Comparison of ENCODE assay signal across 35 mouse cellular contexts in genomic region chr5:110291649-110292048, GRCm38 (mm10). TPM values are rescaled to one million over a fixed set of nuclear protein-coding genes. Genes with fewer than 3 reads are reported as not detected.
DNase-seq lines count a peak whose midpoint lies in the region; ATAC-seq and TF ChIP-seq lines count a peak whose summit lies in the region.
"Had no signal": no experiment of that assay in that cellular context is flagged by ENCODE, and none has a peak within 500 bp of the region (broad histone marks: within the 10 kb centered on the region; RNA-seq: fewer than 3 reads in every experiment).

No protein-coding gene starts in this region.

- no peak for TF ChIP-seq POLR2A in heart, adult 2 months (IDR thresholded peaks at IDR 0.05; ENCODE audit: insufficient read depth, low read depth, low read length)

- H3K27me3 ChIP-seq in G1E (ENCODE audit: insufficient read depth, low read length), result no peaks in the 10 kb centered on the region
- no peaks in the 10 kb centered on the region for H3K27me3 ChIP-seq in liver, embryonic 13.5 days
- no peaks in the 10 kb centered on the region for H3K27me3 ChIP-seq in liver, postnatal 0 days (ENCODE audit: insufficient read depth, low read length)
- no peaks in the 10 kb centered on the region for H3K27me3 ChIP-seq in heart, adult 2 months (ENCODE audit: control insufficient read depth, insufficient read depth, low read length)
- no peaks in the 10 kb centered on the region for H3K27me3 ChIP-seq in hindbrain, postnatal 0 days (ENCODE audit: insufficient read depth, low read length)
- H3K27me3 ChIP-seq: CH12.LX; embryonic facial prominence, embryonic 13.5 days; forebrain, embryonic 12.5 days; forebrain, embryonic 15.5 days; hindbrain, embryonic 12.5 days; hindbrain, embryonic 15.5 days had no signal

- intact Hi-C loops in left cerebral cortex, postnatal 36 days (cut with DNase I), result no loop called here
- intact Hi-C loops in heart, adult 2 months (cut with DNase I), result no loop called here

- peaks cover 84% of the 10 kb centered on the region for H3K36me3 ChIP-seq in G1E (replicated peaks)
- peaks cover 75% of the 10 kb centered on the region for H3K36me3 ChIP-seq in liver, embryonic 13.5 days
- H3K36me3 ChIP-seq in liver, postnatal 0 days (replicated peaks; ENCODE audit: insufficient read depth, low read length), result peaks cover 52% of the 10 kb centered on the region
- no peaks in the 10 kb centered on the region for H3K36me3 ChIP-seq in heart, adult 2 months (ENCODE audit: control insufficient read depth, insufficient read depth, low read length)
- no peaks in the 10 kb centered on the region; the same call in 1 of the 2 replicates for H3K36me3 ChIP-seq in hindbrain, postnatal 0 days (ENCODE audit: insufficient read depth, low read length)

- no peaks in the 10 kb centered on the region for H3K79me2 ChIP-seq in heart, adult 2 months (replicated peaks; ENCODE audit: control insufficient read depth, insufficient read depth, low read length)

- DNase-seq in G1E (ENCODE audit: low spot score), result no peak
- DNase-seq in liver, embryonic 13.5 days, result no peak
- DNase-seq in liver, postnatal 0 days, result no peak
- DNase-seq in left cerebral cortex, postnatal 36 days (ENCODE audit: low spot score in 2 of 2), result no peak
- no peak for DNase-seq in heart, adult 2 months
- DNase-seq in hindbrain, postnatal 0 days (ENCODE audit: low spot score), result no peak
- DNase-seq: adrenal gland, adult 2 months; adrenal gland, postnatal 14 days; B cell, adult 2 months; cerebellum, adult 11 months; cerebellum, adult 2 months; cerebellum, postnatal 10 days; cerebellum, postnatal 36 days; embryo, embryonic 11 days; gastrocnemius, postnatal 10 days; gastrocnemius, postnatal 36 days had no signal

- H3K4me3 ChIP-seq in G1E (ENCODE audit: low read depth, low read length), result no peak overlapping the region
- no peak overlapping the region for H3K4me3 ChIP-seq in liver, embryonic 13.5 days (replicated peaks)
- no peak overlapping the region for H3K4me3 ChIP-seq in liver, postnatal 0 days (ENCODE audit: low read depth, low read length)
- H3K4me3 ChIP-seq in heart, adult 2 months, result no peak overlapping the region
- H3K4me3 ChIP-seq in hindbrain, postnatal 0 days (ENCODE audit: low read length), result no peak overlapping the region
- H3K4me3 ChIP-seq: embryonic facial prominence, embryonic 10.5 days; embryonic facial prominence, embryonic 13.5 days; erythroblast, embryonic 14.5 days; forebrain, embryonic 12.5 days; forebrain, embryonic 15.5 days; hindbrain, embryonic 12.5 days; hindbrain, embryonic 15.5 days had no signal

- no peak for TF ChIP-seq EP300 in liver, postnatal 0 days (IDR thresholded peaks at IDR 0.05; ENCODE audit: low read depth)
- TF ChIP-seq EP300 in heart, adult 2 months (IDR thresholded peaks at IDR 0.05; ENCODE audit: insufficient read depth, low read depth, low read length), result no peak

- peak; percentile 61 for ATAC-seq in G1E (ENCODE audit: extremely low read depth, insufficient number of reproducible peaks, low FRiP score, poor library complexity, severe bottlenecking)
- ATAC-seq in liver, embryonic 13.5 days (ENCODE audit: low read depth), result peak; percentile 70
- 0 out of 2 replicates have a peak, but pooled peaks have one; percentile 31 for ATAC-seq in liver, postnatal 0 days
- no peak for ATAC-seq in hindbrain, postnatal 0 days
- ATAC-seq: forebrain, embryonic 15.5 days had no signal

- H3K4me2 ChIP-seq in liver, embryonic 13.5 days, result no peak overlapping the region
- no peak overlapping the region for H3K4me2 ChIP-seq in liver, postnatal 0 days (ENCODE audit: low read depth, low read length)
- H3K4me2 ChIP-seq in hindbrain, postnatal 0 days (ENCODE audit: low read depth, low read length), result no peak overlapping the region
- H3K4me2 ChIP-seq: embryonic facial prominence, embryonic 13.5 days; forebrain, embryonic 12.5 days; forebrain, embryonic 15.5 days; heart, embryonic 11.5 days; hindbrain, embryonic 12.5 days; hindbrain, embryonic 15.5 days had no signal

- H3K9me3 ChIP-seq in G1E (replicated peaks), result no peaks in the 10 kb centered on the region
- no peaks in the 10 kb centered on the region for H3K9me3 ChIP-seq in liver, embryonic 13.5 days (replicated peaks)
- H3K9me3 ChIP-seq in liver, postnatal 0 days (ENCODE audit: low read length), result no peaks in the 10 kb centered on the region
- no peaks in the 10 kb centered on the region for H3K9me3 ChIP-seq in hindbrain, postnatal 0 days (ENCODE audit: low read length)
- H3K9me3 ChIP-seq: embryonic facial prominence, embryonic 10.5 days; embryonic facial prominence, embryonic 13.5 days; forebrain, embryonic 12.5 days; forebrain, embryonic 15.5 days; hindbrain, embryonic 12.5 days; hindbrain, embryonic 15.5 days had no signal

- H3K4me1 ChIP-seq in G1E (ENCODE audit: insufficient read depth, low read depth, low read length), result peaks cover 41% of the 10 kb centered on the region
- H3K4me1 ChIP-seq in liver, embryonic 13.5 days (replicated peaks), result peaks cover 32% of the 10 kb centered on the region
- H3K4me1 ChIP-seq in liver, postnatal 0 days (ENCODE audit: insufficient read depth), result no peaks in the 10 kb centered on the region
- H3K4me1 ChIP-seq in heart, adult 2 months (ENCODE audit: control insufficient read depth, insufficient read depth, low read length), result no peaks in the 10 kb centered on the region
- no peaks in the 10 kb centered on the region for H3K4me1 ChIP-seq in hindbrain, postnatal 0 days (ENCODE audit: insufficient read depth, low read length)

- WGBS in liver, embryonic 13.5 days (ENCODE audit: insufficient replicate concordance), result 26% methylated on average over 1 of the region's 1 CpGs
- 65% methylated on average over 1 of the region's 1 CpGs for WGBS in liver, postnatal 0 days (ENCODE audit: insufficient replicate concordance)
- WGBS in heart, adult 2 months, result 96% methylated on average over 1 of the region's 1 CpGs
- 87% methylated on average over 1 of the region's 1 CpGs for WGBS in hindbrain, postnatal 0 days

- no peak for TF ChIP-seq CTCF in G1E (IDR thresholded peaks at IDR 0.05; ENCODE audit: low read depth, low read length)
- TF ChIP-seq CTCF in liver, postnatal 0 days (IDR thresholded peaks at IDR 0.05; ENCODE audit: low read depth), result no peak
- no peak for TF ChIP-seq CTCF in heart, adult 2 months (IDR thresholded peaks at IDR 0.05)
- TF ChIP-seq CTCF in hindbrain, postnatal 0 days (IDR thresholded peaks at IDR 0.05; ENCODE audit: low read depth), result no peak

- 0 out of 2 replicates have a peak overlapping the region, but pooled peaks have one; percentile 19 for H3K27ac ChIP-seq in liver, embryonic 13.5 days
- no peak overlapping the region for H3K27ac ChIP-seq in liver, postnatal 0 days (ENCODE audit: low read depth)
- no peak overlapping the region for H3K27ac ChIP-seq in heart, adult 2 months
- no peak overlapping the region for H3K27ac ChIP-seq in hindbrain, postnatal 0 days
- H3K27ac ChIP-seq: embryonic facial prominence, embryonic 10.5 days; embryonic facial prominence, embryonic 13.5 days; forebrain, embryonic 12.5 days; forebrain, embryonic 15.5 days; hindbrain, embryonic 12.5 days; hindbrain, embryonic 15.5 days had no signal

- H3K9ac ChIP-seq in liver, embryonic 13.5 days, result no peak overlapping the region
- no peak overlapping the region for H3K9ac ChIP-seq in liver, postnatal 0 days (replicated peaks)
- H3K9ac ChIP-seq in heart, adult 2 months (ENCODE audit: low read depth, low read length), result no peak overlapping the region
- H3K9ac ChIP-seq in hindbrain, postnatal 0 days (replicated peaks; ENCODE audit: low read length), result no peak overlapping the region
- H3K9ac ChIP-seq: embryonic facial prominence, embryonic 13.5 days; forebrain, embryonic 12.5 days; forebrain, embryonic 15.5 days; hindbrain, embryonic 12.5 days; hindbrain, embryonic 15.5 days had no signal

RNA-seq across cellular contexts. Expression of gene Pole, which starts 5.5 kb away (rescaled TPM):
- total RNA-seq in G1E (2014; fragmentation: Nextera tagmentation), result 139 and 144 TPM in 2 replicates
- total RNA-seq in G1E (2017), result 64.6 and 67.2 TPM in 2 replicates
- polyA plus RNA-seq in G1E (2012), result 30.0 and 30.9 TPM in 2 replicates
- polyA plus RNA-seq in liver, embryonic 13.5 days (2015; fragmentation: Nextera tagmentation; extraction: Ambion mirVana), result 20.6 and 21.8 TPM in 2 replicates
- polyA plus RNA-seq in liver, postnatal 0 days (2015; fragmentation: Nextera tagmentation; extraction: Ambion mirVana), result 5.2 and 6.0 TPM in 2 replicates
- 1 to 10 TPM; 1.0 to 1.5 TPM for total RNA-seq in left cerebral cortex, postnatal 36 days (2021)
- 1 to 10 TPM; 1.7 to 2.8 TPM for total RNA-seq in heart, adult 2 months (2021)
- 1.2 and 1.3 TPM in 2 replicates for polyA plus RNA-seq in heart, adult 2 months (2012; rRNA removed)
- 15.8 and 17.1 TPM in 2 replicates for total RNA-seq in hindbrain, postnatal 0 days (2014; rRNA removed)
- polyA plus RNA-seq in hindbrain, postnatal 0 days (2015; fragmentation: Nextera tagmentation; extraction: Ambion mirVana), result 4.8 and 6.5 TPM in 2 replicates

RNA-seq across cellular contexts. Expression of gene Pxmp2, which starts 5.7 kb away (rescaled TPM):
- total RNA-seq in G1E (2014; fragmentation: Nextera tagmentation) (13.0 and 17.5 TPM in 2 replicates), G1E (2017) (12.9 and 15.6 TPM in 2 replicates)
- 41.4 and 52.9 TPM in 2 replicates for polyA plus RNA-seq in G1E (2012)
- polyA plus RNA-seq in liver, embryonic 13.5 days (2015; fragmentation: Nextera tagmentation; extraction: Ambion mirVana), result 34.1 and 34.3 TPM in 2 replicates
- polyA plus RNA-seq in liver, postnatal 0 days (2015; fragmentation: Nextera tagmentation; extraction: Ambion mirVana), result 129 and 148 TPM in 2 replicates
- total RNA-seq in left cerebral cortex, postnatal 36 days (2021), result 1 to 10 TPM; 6.9 to 8.5 TPM
- total RNA-seq in heart, adult 2 months (2021), result 100 to 1,000 TPM; 107 to 137 TPM
- polyA plus RNA-seq in heart, adult 2 months (2012; rRNA removed), result 85.0 and 101 TPM in 2 replicates
- 14.3 and 17.0 TPM in 2 replicates for total RNA-seq in hindbrain, postnatal 0 days (2014; rRNA removed)
- polyA plus RNA-seq in hindbrain, postnatal 0 days (2015; fragmentation: Nextera tagmentation; extraction: Ambion mirVana), result 19.5 and 20.8 TPM in 2 replicates

RNA-seq across cellular contexts. Expression of gene Pgam5, which starts 21.9 kb away (rescaled TPM):
- total RNA-seq in G1E (2014; fragmentation: Nextera tagmentation) (52.8 and 69.2 TPM in 2 replicates), G1E (2017) (67.0 and 76.5 TPM in 2 replicates)
- polyA plus RNA-seq in G1E (2012), result 20.9 and 23.8 TPM in 2 replicates
- 37.4 and 39.7 TPM in 2 replicates for polyA plus RNA-seq in liver, embryonic 13.5 days (2015; fragmentation: Nextera tagmentation; extraction: Ambion mirVana)
- polyA plus RNA-seq in liver, postnatal 0 days (2015; fragmentation: Nextera tagmentation; extraction: Ambion mirVana), result 18.8 and 21.0 TPM in 2 replicates
- total RNA-seq in left cerebral cortex, postnatal 36 days (2021), result 10 to 100 TPM; 61.0 to 68.1 TPM
- total RNA-seq in heart, adult 2 months (2021), result 10 to 100 TPM; 31.3 to 33.6 TPM
- polyA plus RNA-seq in heart, adult 2 months (2012; rRNA removed), result 20.9 and 29.3 TPM in 2 replicates
- total RNA-seq in hindbrain, postnatal 0 days (2014; rRNA removed), result 117 and 129 TPM in 2 replicates
- polyA plus RNA-seq in hindbrain, postnatal 0 days (2015; fragmentation: Nextera tagmentation; extraction: Ambion mirVana), result 95.4 and 106 TPM in 2 replicates

RNA-seq across cellular contexts. Expression of gene P2rx2, which starts 51.4 kb away (rescaled TPM):
- total RNA-seq in G1E (2014; fragmentation: Nextera tagmentation) (not detected in 2 replicates), G1E (2017) (not detected in 2 replicates)
- not detected in 2 replicates for polyA plus RNA-seq in G1E (2012)
- not detected in 2 replicates for polyA plus RNA-seq in liver, embryonic 13.5 days (2015; fragmentation: Nextera tagmentation; extraction: Ambion mirVana)
- polyA plus RNA-seq in liver, postnatal 0 days (2015; fragmentation: Nextera tagmentation; extraction: Ambion mirVana), result 0.07 and 0.09 TPM in 2 replicates
- not detected for total RNA-seq in left cerebral cortex, postnatal 36 days (2021)
- total RNA-seq in heart, adult 2 months (2021), result not detected
- 0.12 TPM in 1 of 2 replicates, not detected in the other for polyA plus RNA-seq in heart, adult 2 months (2012; rRNA removed)
- total RNA-seq in hindbrain, postnatal 0 days (2014; rRNA removed), result 11.9 and 12.8 TPM in 2 replicates
- polyA plus RNA-seq in hindbrain, postnatal 0 days (2015; fragmentation: Nextera tagmentation; extraction: Ambion mirVana), result 11.5 and 11.8 TPM in 2 replicates
- total RNA-seq: CH12.LX; gastrocnemius, adult 18-20 months; gastrocnemius, postnatal 10 days; gastrocnemius, postnatal 36 days; granulocyte monocyte progenitor cell, adult 5-6 weeks; heart, adult 8-10 months; heart, postnatal 25 days had no signal
- polyA plus RNA-seq: erythroblast, embryonic 14.5 days; heart, embryonic 14.5 days; heart, postnatal 0 days had no signal

RNA-seq across cellular contexts. Expression of gene Lrcol1, which starts 52.9 kb away (rescaled TPM):
- total RNA-seq in G1E (2014; fragmentation: Nextera tagmentation), result not detected in 2 replicates
- total RNA-seq in G1E (2017), result not detected in 2 replicates
- not detected in 2 replicates for polyA plus RNA-seq in G1E (2012)
- polyA plus RNA-seq in liver, embryonic 13.5 days (2015; fragmentation: Nextera tagmentation; extraction: Ambion mirVana), result not detected in 2 replicates
- polyA plus RNA-seq in liver, postnatal 0 days (2015; fragmentation: Nextera tagmentation; extraction: Ambion mirVana), result not detected in 2 replicates
- not detected for total RNA-seq in left cerebral cortex, postnatal 36 days (2021)
- total RNA-seq in heart, adult 2 months (2021), result not detected
- polyA plus RNA-seq in heart, adult 2 months (2012; rRNA removed), result not detected in 2 replicates
- not detected in 2 replicates for total RNA-seq in hindbrain, postnatal 0 days (2014; rRNA removed)
- 0.28 TPM in 1 of 2 replicates, not detected in the other for polyA plus RNA-seq in hindbrain, postnatal 0 days (2015; fragmentation: Nextera tagmentation; extraction: Ambion mirVana)
- total RNA-seq: adrenal gland, adult 2 months; adrenal gland, postnatal 14 days; adrenal gland, postnatal 4 days; CH12.LX; gastrocnemius, adult 18-20 months; gastrocnemius, postnatal 10 days; gastrocnemius, postnatal 36 days; granulocyte monocyte progenitor cell, adult 5-6 weeks; heart, adult 8-10 months; heart, postnatal 25 days; hematopoietic stem cell, adult 5-6 weeks; MEL had no signal
- polyA plus RNA-seq: adrenal gland, adult 2 months; cerebellum, adult 2 months; cortical plate, adult 2 months; embryonic facial prominence, embryonic 10.5 days; embryonic facial prominence, embryonic 13.5 days; erythroblast, embryonic 14.5 days; forebrain, embryonic 12.5 days; forebrain, embryonic 15.5 days; heart, embryonic 11.5 days; heart, embryonic 14.5 days; heart, postnatal 0 days; hindbrain, embryonic 12.5 days; hindbrain, embryonic 15.5 days had no signal
